In the genomic region with DNA sequence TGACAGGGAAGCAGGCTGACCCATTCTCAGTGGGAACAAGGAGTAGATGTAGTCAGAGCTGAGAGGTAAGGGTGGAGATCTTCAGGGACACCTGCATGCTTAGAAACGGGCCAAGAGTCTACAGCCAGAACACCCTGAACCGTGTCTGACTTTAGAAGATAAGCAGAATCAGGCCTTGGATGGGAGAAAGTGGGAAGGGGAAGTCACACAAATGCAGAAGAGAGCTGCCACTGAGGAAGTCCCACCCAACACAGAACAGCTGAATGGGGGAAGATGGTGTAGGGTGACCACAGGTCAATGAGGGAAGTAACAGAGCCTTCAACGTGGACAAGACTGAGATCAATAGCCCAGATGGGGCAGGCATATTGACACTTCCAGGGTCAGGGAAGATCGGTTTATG, we compare ENCODE assay signal across 28 mouse cellular contexts. TPM values are rescaled to one million over a fixed set of nuclear protein-coding genes. Genes with fewer than 3 reads are reported as not detected.
DNase-seq lines count a peak whose midpoint lies in the region; ATAC-seq and TF ChIP-seq lines count a peak whose summit lies in the region.
"Had no signal": no experiment of that assay in that cellular context is flagged by ENCODE, and none has a peak within 500 bp of the region (broad histone marks: within the 10 kb centered on the region; RNA-seq: fewer than 3 reads in every experiment).

No protein-coding gene starts in this region.

- no peak for TF ChIP-seq POLR2A in MEL (IDR thresholded peaks at IDR 0.05; ENCODE audit: control insufficient read depth in 1 of 2, insufficient read depth in 1 of 2, low read depth in 1 of 2, low read length in 2 of 2, poor library complexity in 1 of 2)

- no peak overlapping the region for H3K9ac ChIP-seq in hindbrain, postnatal 0 days (replicated peaks; ENCODE audit: low read length)
- no peak overlapping the region for H3K9ac ChIP-seq in hindbrain, embryonic 12.5 days
- H3K9ac ChIP-seq in MEL (ENCODE audit: control insufficient read depth, low read depth, low read length, poor library complexity, severe bottlenecking), result no peak overlapping the region
- H3K9ac ChIP-seq: embryonic facial prominence, embryonic 12.5 days; kidney, embryonic 15.5 days; limb, embryonic 12.5 days; liver, embryonic 12.5 days; liver, postnatal 0 days; neural tube, embryonic 12.5 days; stomach, embryonic 15.5 days had no signal

- H3K9me3 ChIP-seq in hindbrain, postnatal 0 days (ENCODE audit: low read length), result no peaks in the 10 kb centered on the region
- no peaks in the 10 kb centered on the region for H3K9me3 ChIP-seq in hindbrain, embryonic 12.5 days (replicated peaks)
- H3K9me3 ChIP-seq in MEL (replicated peaks; ENCODE audit: insufficient read depth, low read length), result no peaks in the 10 kb centered on the region
- H3K9me3 ChIP-seq: embryonic facial prominence, embryonic 12.5 days; kidney, embryonic 15.5 days; limb, embryonic 12.5 days; liver, embryonic 12.5 days; neural tube, embryonic 12.5 days; stomach, embryonic 15.5 days had no signal

- intact Hi-C loops in heart, postnatal 36 days (cut with DNase I), result loop anchor here (1.0 to 10.0 kb wide), 6 partner anchors 154 to 456 kb away; no protein-coding TSS in a partner anchor

- TF ChIP-seq EP300 in MEL (IDR thresholded peaks at IDR 0.05; ENCODE audit: low read depth in 1 of 2, low read length in 2 of 2), result peak; percentile 59 to 71

- no peak for TF ChIP-seq RAD21 in MEL (IDR thresholded peaks at IDR 0.05; ENCODE audit: low read depth, low read length)

- no peaks in the 10 kb centered on the region for H3K4me1 ChIP-seq in hindbrain, postnatal 0 days (ENCODE audit: insufficient read depth, low read length)
- H3K4me1 ChIP-seq in hindbrain, embryonic 12.5 days, result no peaks in the 10 kb centered on the region
- H3K4me1 ChIP-seq in MEL (ENCODE audit: control insufficient read depth in 1 of 2, insufficient read depth in 2 of 2, low read length in 2 of 2), result peaks cover 0 to 10% of the 10 kb centered on the region in 2 experiments; a peak in 1 of 4 replicates
- H3K4me1 ChIP-seq: embryonic facial prominence, embryonic 12.5 days; kidney, embryonic 15.5 days; limb, embryonic 12.5 days; liver, embryonic 12.5 days; neural tube, embryonic 12.5 days; stomach, embryonic 15.5 days had no signal

- H3K27ac ChIP-seq in hindbrain, postnatal 0 days, result no peak overlapping the region
- H3K27ac ChIP-seq in hindbrain, embryonic 12.5 days, result no peak overlapping the region
- no peak overlapping the region for H3K27ac ChIP-seq in MEL (ENCODE audit: control insufficient read depth, low read depth, low read length)
- H3K27ac ChIP-seq: embryonic facial prominence, embryonic 12.5 days; kidney, embryonic 15.5 days; layer of hippocampus, adult 2 months; left cerebral cortex, adult 2 months; limb, embryonic 12.5 days; liver, embryonic 12.5 days; macrophage; neural tube, embryonic 12.5 days; stomach, embryonic 15.5 days had no signal

- no peak overlapping the region for H3K4me3 ChIP-seq in hindbrain, postnatal 0 days (ENCODE audit: low read length)
- H3K4me3 ChIP-seq in hindbrain, embryonic 12.5 days, result no peak overlapping the region
- H3K4me3 ChIP-seq in MEL (ENCODE audit: control insufficient read depth in 1 of 2, insufficient read depth in 1 of 2, low read depth in 2 of 2, low read length in 2 of 2), result no peak overlapping the region
- H3K4me3 ChIP-seq: embryonic facial prominence, embryonic 12.5 days; kidney, embryonic 15.5 days; layer of hippocampus, adult 2 months; left cerebral cortex, adult 2 months; limb, embryonic 12.5 days; liver, embryonic 12.5 days; myocyte; neural tube, embryonic 12.5 days; stomach, embryonic 15.5 days had no signal

- TF ChIP-seq CTCF in hindbrain, postnatal 0 days (IDR thresholded peaks at IDR 0.05; ENCODE audit: low read depth), result no peak
- no peak for TF ChIP-seq CTCF in MEL (IDR thresholded peaks at IDR 0.05 in 2 of 3, conservative IDR thresholded peaks at IDR 0.05 in 1 of 3; ENCODE audit: control insufficient read depth in 1 of 3, insufficient read depth in 1 of 3, low read depth in 2 of 3, low read length in 3 of 3, poor library complexity in 1 of 3, severe bottlenecking in 1 of 3)

- 56% methylated on average over 4 of the region's 4 CpGs for WGBS in hindbrain, postnatal 0 days
- WGBS in hindbrain, embryonic 12.5 days, result 56% methylated on average over 4 of the region's 4 CpGs

- H3K36me3 ChIP-seq in hindbrain, postnatal 0 days (ENCODE audit: insufficient read depth, low read length), result no peaks in the 10 kb centered on the region
- H3K36me3 ChIP-seq in hindbrain, embryonic 12.5 days, result no peaks in the 10 kb centered on the region
- peaks cover 0 to 2% of the 10 kb centered on the region in 2 experiments; a peak in 1 of 4 replicates for H3K36me3 ChIP-seq in MEL (ENCODE audit: control insufficient read depth in 1 of 2, insufficient read depth in 2 of 2, low read length in 2 of 2)
- H3K36me3 ChIP-seq: embryonic facial prominence, embryonic 12.5 days; kidney, embryonic 15.5 days; limb, embryonic 12.5 days; liver, embryonic 12.5 days; neural tube, embryonic 12.5 days; stomach, embryonic 15.5 days had no signal

- DNase-seq in hindbrain, postnatal 0 days (ENCODE audit: low spot score), result no peak
- DNase-seq in 416B (ENCODE audit: low read depth), result peak; percentile 6
- DNase-seq in MEL (ENCODE audit: low read depth, low spot score), result peak; percentile 72
- no peak for DNase-seq in heart, postnatal 36 days
- DNase-seq in spleen, adult 18-20 months, result no peak
- DNase-seq: gastrocnemius, postnatal 25 days; thymus, adult 18-20 months had no signal

- ATAC-seq in hindbrain, postnatal 0 days, result 0 out of 2 replicates have a peak, but pooled peaks have one; percentile 55
- ATAC-seq in hindbrain, embryonic 12.5 days (ENCODE audit: low FRiP score), result no peak
- peak; percentile 90 for ATAC-seq in megakaryocyte, adult 5-6 weeks (ENCODE audit: poor library complexity, severe bottlenecking)
- ATAC-seq: liver, embryonic 12.5 days; Patski had no signal

- no peak overlapping the region for H3K4me2 ChIP-seq in hindbrain, postnatal 0 days (ENCODE audit: low read depth, low read length)
- no peak overlapping the region for H3K4me2 ChIP-seq in hindbrain, embryonic 12.5 days (replicated peaks)
- H3K4me2 ChIP-seq: embryonic facial prominence, embryonic 12.5 days; heart, embryonic 11.5 days; kidney, embryonic 15.5 days; limb, embryonic 12.5 days; liver, embryonic 12.5 days; midbrain, embryonic 11.5 days; neural tube, embryonic 12.5 days; stomach, embryonic 15.5 days had no signal

- H3K79me2 ChIP-seq in MEL (ENCODE audit: control insufficient read depth, insufficient read depth, low read length, poor library complexity), result no peaks in the 10 kb centered on the region

- no peaks in the 10 kb centered on the region for H3K27me3 ChIP-seq in hindbrain, postnatal 0 days (ENCODE audit: insufficient read depth, low read length)
- no peaks in the 10 kb centered on the region for H3K27me3 ChIP-seq in hindbrain, embryonic 12.5 days
- H3K27me3 ChIP-seq in MEL (ENCODE audit: control insufficient read depth in 1 of 2, insufficient read depth in 2 of 2, low read length in 2 of 2), result no peaks in the 10 kb centered on the region
- H3K27me3 ChIP-seq: embryonic facial prominence, embryonic 12.5 days; limb, embryonic 12.5 days; liver, embryonic 12.5 days; neural tube, embryonic 12.5 days; Patski; stomach, embryonic 15.5 days had no signal

TF ChIP-seq in MEL, 35 proteins besides CTCF, POLR2A, EP300 and RAD21:
- peak; percentile 68 for TF ChIP-seq TCF12 (IDR thresholded peaks at IDR 0.05; ENCODE audit: low read depth, low read length)
- peak; percentile 63 for TF ChIP-seq GATA1 (IDR thresholded peaks at IDR 0.05; ENCODE audit: low read depth, low read length)
- peak; percentile 56; the same call in 1 of the 2 replicates for TF ChIP-seq TAL1 (IDR thresholded peaks at IDR 0.05; ENCODE audit: low read length)
- TF ChIP-seq ZMIZ1 (IDR thresholded peaks at IDR 0.05; ENCODE audit: low read depth, low read length), result no peak
TF ChIP-seq in MEL: peak in this region for 3.

RNA-seq across cellular contexts. Expression of a gene that starts 42.4 kb away (rescaled TPM):
- 0.72 and 4.0 TPM in 2 replicates for total RNA-seq in hindbrain, postnatal 0 days (2014; rRNA removed)
- polyA plus RNA-seq in hindbrain, postnatal 0 days (2015; fragmentation: Nextera tagmentation; extraction: Ambion mirVana), result 5.2 and 5.5 TPM in 2 replicates
- polyA plus RNA-seq in hindbrain, embryonic 12.5 days (2016; fragmentation: Nextera tagmentation; extraction: Ambion mirVana), result 1.2 and 2.5 TPM in 2 replicates
- not detected in 2 replicates for total RNA-seq in MEL (2012; rRNA removed)
- not detected for polyA plus RNA-seq in MEL (2012; ENCODE audit: insufficient read depth in 1 of 2, insufficient read length in 2 of 2, low read depth in 1 of 2, low replicate concordance in 2 of 2, missing spikeins in 1 of 2)
- total RNA-seq in megakaryocyte, adult 5-6 weeks (2015), result not detected in 2 replicates
- not detected in 2 replicates for total RNA-seq in megakaryocyte, adult 5-6 weeks (2017)
- total RNA-seq in heart, postnatal 36 days (2021), result not detected
- total RNA-seq: adrenal gland, postnatal 10 days; CH12.LX; gastrocnemius, adult 18-20 months; gastrocnemius, postnatal 25 days; heart, adult 18-20 months had no signal
- polyA plus RNA-seq: C2C12; limb, embryonic 12.5 days; liver, embryonic 12.5 days; macrophage; myocyte; Patski had no signal

Comparison
In these comparisons a context has a peak if more than half of its experiments do, and no peak if none do; other contexts are left out.
1. DNase-seq: peak in 416B (single experiment) and MEL (single experiment); none in hindbrain, postnatal 0 days (single experiment), heart, postnatal 36 days (0 of 2) and spleen, adult 18-20 months (0 of 2).